Mouse (Mus musculus) gastrocnemius, adult 2 months (tissue): ENCODE results near the gene Pim1. TPM values are rescaled to one million over a fixed set of nuclear protein-coding genes. Genes with fewer than 3 reads are reported as not detected.
"Not testable (repeated sequence)": the region's sequence is repeated elsewhere in the genome, so short reads cannot be mapped to it uniquely, and the experiment has no call there.

ENCODE experiments used
- DNase-seq: peaks from one replicate; pipeline ENCODE4 v3.0.0; 2022
- H3K27ac ChIP-seq: fragments of 200-600 bp; 2 replicates; pipeline ENCODE4 v1.8.1; 2022; ENCODE audit warnings: mild to moderate bottlenecking
- H3K4me3 ChIP-seq: fragments of 200-600 bp; 2 replicates; pipeline ENCODE4 v1.8.1; 2022; ENCODE audit warnings: mild to moderate bottlenecking, moderate library complexity
- CTCF ChIP-seq: fragments of 200-600 bp; IDR thresholded peaks from 2 replicates; pipeline ENCODE4 v1.8.1; 2022; ENCODE audit warnings: antibody characterized with exemption, mild to moderate bottlenecking, moderate library complexity
- intact Hi-C: fragments of 180-260 bp; cut with DNase I; formaldehyde crosslinking; loops from one replicate; pipeline ENCODE4 v1.15.1; 2025
- total RNA-seq, 2 experiments: library from RNA; stranded (reverse); gene quantifications; 2 replicates each; pipeline ENCODE4 v1.2.3; 2021

Gene Pim1
- total RNA-seq, 2 experiments from 2014 or later = 13.8 to 35.2 TPM

DNA sequence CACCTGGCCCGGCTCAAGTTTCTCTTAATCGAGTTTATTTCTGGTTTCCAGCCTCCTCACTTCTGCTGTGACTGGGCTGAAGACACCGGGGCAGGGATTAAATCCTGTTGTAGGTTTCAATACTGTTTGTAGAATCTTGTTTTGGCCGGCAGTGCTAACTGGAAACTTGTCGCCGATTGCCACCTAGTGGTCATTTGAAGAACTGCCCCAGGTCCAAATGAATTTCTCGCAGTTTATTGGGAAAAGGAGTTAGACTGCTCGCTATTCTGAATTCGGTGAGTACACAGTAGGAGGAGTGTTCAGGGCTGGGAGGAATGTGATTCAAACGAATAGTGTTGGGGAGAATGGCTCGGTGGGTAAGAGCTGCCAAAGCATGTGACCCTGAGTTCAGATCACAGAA lies 23.9 kb downstream of the Pim1 start:
- TF ChIP-seq CTCF = no peak
- DNase-seq = peak; percentile 81
- Histone ChIP-seq H3K4me3 (no peak overlapping the region), H3K27ac (peak overlapping the region; percentile 73)
- intact Hi-C loops = loop anchor here (1.0 to 10.0 kb wide), 4 partner anchors 117 to 340 kb away; partner anchors contain the start of gene Ppil1

- DNase-seq, H3K27ac ChIP-seq, H3K4me3 ChIP-seq: not testable (repeated sequence)
- intact Hi-C loops = loop anchor here (10.0 kb wide), 1 partner anchor 344 kb away; no protein-coding TSS in a partner anchor
Observed at GRCm38 (mm10) chr17:29518665-29519064, 28.1 kb downstream of the Pim1 start.

- no peak for TF ChIP-seq CTCF
- Histone ChIP-seq H3K4me3 (no peak overlapping the region), H3K27ac (no peak overlapping the region)
- DNase-seq = no peak
- intact Hi-C loops = loop anchor here (10.0 kb wide), 2 partner anchors 345 to 815 kb away; no protein-coding TSS in a partner anchor
Observed at GRCm38 (mm10) chr17:29519731-29520130, 29.2 kb downstream of the Pim1 start.

DNA sequence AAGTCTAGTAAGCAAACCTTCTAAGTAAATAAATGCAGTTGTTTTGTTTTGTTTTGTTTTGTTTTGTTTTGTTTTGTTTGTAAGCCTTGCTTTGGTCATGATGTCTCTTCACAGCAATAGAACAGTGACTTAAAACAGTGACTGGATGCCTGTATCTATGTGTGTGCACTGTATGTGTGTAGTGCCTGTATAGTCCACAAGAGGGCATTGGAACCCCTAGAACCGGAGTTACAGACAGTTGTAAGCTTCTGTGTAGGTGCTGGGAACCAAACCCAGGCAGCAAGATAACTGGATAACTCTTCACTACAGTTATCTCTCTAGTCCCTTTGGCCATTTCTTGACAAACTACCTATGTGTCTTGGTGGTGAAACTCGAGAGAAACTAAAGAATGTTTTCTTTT lies 35.1 kb downstream of the Pim1 start:
- no peak for TF ChIP-seq CTCF
- Histone ChIP-seq H3K27ac (no peak overlapping the region), H3K4me3 (no peak overlapping the region)
- intact Hi-C loops = loop anchor here (10.0 kb wide), 1 partner anchor 821 kb away; no protein-coding TSS in a partner anchor
- no peak for DNase-seq

GRCm38 (mm10) chr17:29528568-29529187 lies 38.1 kb downstream of the Pim1 start:
- Histone ChIP-seq H3K4me3 (no peak overlapping the region), H3K27ac (no peak overlapping the region)
- DNase-seq = no peak
- intact Hi-C loops = loop anchor here (10.0 kb wide), 1 partner anchor 824 kb away; no protein-coding TSS in a partner anchor
- TF ChIP-seq CTCF = peak; percentile 41

DNA sequence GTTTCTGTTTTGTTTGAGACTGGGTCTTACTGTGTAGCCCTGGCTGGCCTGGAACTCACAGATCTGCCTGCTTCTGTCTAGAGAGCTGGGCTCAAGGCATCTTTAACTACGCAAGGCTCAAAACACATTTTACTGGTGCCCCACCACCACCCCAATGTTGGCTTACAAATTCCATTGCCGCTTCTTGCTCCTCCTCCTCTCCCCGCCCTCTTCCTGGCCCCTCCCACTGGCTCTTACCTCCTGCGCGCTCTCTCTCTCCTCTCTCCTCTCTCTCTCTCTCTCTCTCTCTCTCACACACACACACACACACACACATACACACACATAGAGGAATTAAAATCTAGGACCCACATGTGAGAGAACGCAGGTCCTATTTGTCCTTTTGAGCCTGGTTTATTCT lies 40.0 kb downstream of the Pim1 start:
- no peak overlapping the region for H3K4me3 ChIP-seq
- no peak overlapping the region for H3K27ac ChIP-seq
- no peak for DNase-seq
- TF ChIP-seq CTCF = no peak
- intact Hi-C loops = no loop called here

- intact Hi-C loops = no loop called here
- TF ChIP-seq CTCF = no peak; the same call in 1 of the 2 replicates
- DNase-seq = no peak
- H3K4me3 ChIP-seq = no peak overlapping the region
- H3K27ac ChIP-seq = no peak overlapping the region
Observed at GRCm38 (mm10) chr17:29531278-29531677, 40.7 kb downstream of the Pim1 start.

DNA sequence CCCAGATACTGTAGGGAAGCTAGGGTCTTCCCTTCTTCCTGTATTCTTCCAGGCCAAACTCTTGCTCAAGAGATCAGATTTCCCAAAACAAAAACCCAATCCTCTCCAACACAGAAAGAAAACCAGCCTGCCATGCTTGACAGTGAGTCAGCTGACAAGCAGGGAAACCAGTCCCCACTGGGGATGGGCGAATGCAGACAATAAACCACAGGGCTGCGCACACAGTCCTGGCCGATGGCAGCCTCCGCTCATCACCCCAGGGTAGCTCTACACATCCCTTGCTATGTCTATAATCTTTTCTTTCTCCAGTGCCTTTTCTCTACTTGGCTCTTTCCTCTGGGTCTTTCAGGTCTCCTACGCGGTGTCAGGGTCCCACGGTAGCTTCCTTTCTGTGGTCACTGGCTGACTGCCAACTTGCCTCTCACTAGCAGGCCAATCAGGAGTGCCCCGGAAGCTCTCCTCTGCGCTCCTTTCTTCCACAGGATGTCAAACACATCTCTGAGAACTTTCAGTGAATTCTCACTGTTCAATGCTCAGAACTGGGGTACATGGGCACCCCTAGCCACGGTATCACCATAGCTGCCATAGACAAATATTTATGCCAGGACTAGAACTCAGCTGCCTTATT lies 41.3 kb downstream of the Pim1 start:
- DNase-seq = no peak
- no peak for TF ChIP-seq CTCF
- no peak overlapping the region for H3K4me3 ChIP-seq
- intact Hi-C loops = no loop called here
- no peak overlapping the region for H3K27ac ChIP-seq

GRCm38 (mm10) chr17:29533866-29534265 lies 43.3 kb downstream of the Pim1 start:
- DNase-seq = no peak
- intact Hi-C loops = no loop called here
- TF ChIP-seq CTCF = no peak
- H3K27ac ChIP-seq = no peak overlapping the region
- no peak overlapping the region for H3K4me3 ChIP-seq

GRCm38 (mm10) chr17:29540426-29540825 lies 49.9 kb downstream of the Pim1 start:
- intact Hi-C loops = no loop called here

DNA sequence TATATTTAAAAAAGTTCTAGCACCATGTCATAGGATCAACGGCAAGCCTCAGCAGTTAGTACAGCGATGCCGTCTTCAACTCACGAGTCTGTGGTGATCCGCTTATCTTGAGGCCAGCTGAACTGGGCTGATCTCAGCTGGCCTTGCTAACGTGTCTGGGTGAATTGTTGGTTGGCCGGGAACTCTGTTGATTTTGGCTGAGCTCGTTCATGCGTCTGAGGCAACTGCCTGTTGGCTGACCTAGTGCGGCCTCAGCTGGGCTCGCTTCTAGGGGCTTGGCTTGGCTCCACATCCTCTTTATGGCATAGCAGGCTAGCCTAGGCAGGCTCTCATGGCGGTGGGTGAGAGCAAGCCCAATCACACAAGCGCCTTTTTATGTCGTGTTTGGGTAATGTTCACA lies 50.9 kb downstream of the Pim1 start:
- intact Hi-C loops = no loop called here
- no peak for TF ChIP-seq CTCF

More at GRCm38 (mm10) chr17:29540426-29540825, 49.9 kb downstream of the Pim1 start:
- Histone ChIP-seq H3K27ac (no peak overlapping the region), H3K4me3 (no peak overlapping the region)
- DNase-seq = no peak
- no peak for TF ChIP-seq CTCF

DNA sequence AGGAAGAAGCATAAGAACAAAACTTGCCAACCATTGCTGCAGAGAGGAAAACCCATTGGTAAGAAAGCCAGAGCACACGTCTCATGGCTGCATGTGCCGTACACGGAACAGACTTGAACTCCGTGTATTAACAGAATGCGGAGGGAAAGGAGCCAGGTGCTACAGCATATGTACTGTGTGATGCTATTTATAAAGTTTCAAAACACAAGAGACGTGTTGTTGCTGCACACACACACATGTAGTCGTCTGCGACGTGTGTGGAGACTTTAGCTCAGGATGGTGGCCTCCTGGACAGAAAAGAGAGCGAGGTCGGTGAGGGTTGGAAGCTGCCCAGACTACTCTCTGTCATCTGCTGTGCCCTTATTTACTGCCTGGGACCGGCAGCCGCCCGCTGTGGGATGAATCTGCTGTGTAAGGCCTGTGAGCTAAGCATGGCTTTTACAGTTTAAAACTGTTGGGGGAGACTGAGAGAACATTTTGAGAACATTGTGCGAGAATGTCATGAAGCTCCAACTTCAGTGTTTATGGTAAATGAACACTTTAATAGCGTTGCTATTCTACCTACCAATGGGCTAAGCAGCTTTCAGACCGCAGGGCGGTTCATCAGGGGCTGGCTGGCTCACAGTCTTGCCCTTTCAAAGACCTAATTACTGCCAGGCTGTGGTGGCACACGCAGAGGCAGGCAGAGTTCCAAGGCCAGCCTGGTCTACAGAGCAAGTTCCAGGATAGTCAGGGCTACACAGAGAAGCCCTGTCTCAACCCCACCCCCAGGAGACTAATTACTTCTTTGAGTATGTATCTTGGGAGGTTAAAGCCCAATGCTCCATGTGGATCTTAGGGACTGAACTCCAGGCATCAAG lies 52.5 kb downstream of the Pim1 start:
- intact Hi-C loops = no loop called here
- no peak for TF ChIP-seq CTCF
- DNase-seq = no peak
- Histone ChIP-seq H3K27ac (no peak overlapping the region; the same call in 1 of the 2 replicates), H3K4me3 (no peak overlapping the region)

More for the DNA sequence above, 50.9 kb downstream of the Pim1 start:
- peak; percentile 91 for DNase-seq
- Histone ChIP-seq H3K27ac (peak overlapping the region; percentile 77), H3K4me3 (peak overlapping the region; percentile 36; the same call in 1 of the 2 replicates)

GRCm38 (mm10) chr17:29544064-29544463 lies 53.5 kb downstream of the Pim1 start:
- intact Hi-C loops = no loop called here
- no peak for TF ChIP-seq CTCF
- no peak overlapping the region for H3K4me3 ChIP-seq
- no peak for DNase-seq
- no peak overlapping the region for H3K27ac ChIP-seq
